Mouse (Mus musculus): ENCODE results near the gene Tbx6. TPM values are rescaled to one million over a fixed set of nuclear protein-coding genes. Genes with fewer than 3 reads are reported as not detected.
"Not testable (repeated sequence)": the region's sequence is repeated elsewhere in the genome, so short reads cannot be mapped to it uniquely, and the experiment has no call there.

Gene Tbx6
- polyA plus RNA-seq, 2 experiments = 0.41 to 2.0 TPM

DNA sequence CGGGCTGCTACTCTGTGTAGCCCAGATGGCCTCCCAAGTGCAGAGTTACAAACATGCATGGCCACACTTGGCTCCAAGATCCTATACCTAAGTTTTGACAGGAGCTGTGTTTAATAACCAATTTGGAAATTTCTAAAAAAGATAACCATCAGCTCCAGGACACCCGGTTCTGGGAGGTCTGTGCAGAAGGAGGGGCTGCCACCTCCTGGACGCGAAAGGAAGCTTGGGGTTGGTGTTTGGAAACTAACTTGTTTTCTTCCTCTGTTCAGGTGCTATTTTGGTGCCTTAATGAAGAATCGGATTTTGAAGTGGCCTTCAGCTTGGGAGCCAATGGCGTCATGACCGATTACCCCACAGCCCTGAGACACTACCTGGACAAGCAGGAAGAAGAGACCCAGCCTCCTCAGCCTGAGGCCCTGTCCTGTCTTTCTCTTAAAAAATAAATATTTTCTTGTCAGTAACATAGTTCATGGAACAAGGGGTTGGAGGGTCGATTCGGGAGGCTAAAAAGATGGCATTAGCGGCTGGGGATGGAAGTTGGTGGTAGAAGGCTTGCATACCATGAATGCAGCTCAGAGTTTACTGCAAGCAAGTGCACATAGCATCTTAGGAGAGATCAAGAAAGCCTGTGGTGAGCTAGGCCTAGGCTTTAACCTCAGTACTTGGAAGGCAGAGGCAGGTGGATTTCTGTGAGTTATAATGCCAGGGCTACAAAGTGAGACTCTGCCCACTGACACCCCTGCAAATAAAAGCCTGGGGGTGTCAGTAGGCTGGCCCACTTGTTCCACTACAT, 5.9 kb upstream of the Tbx6 start:
- Histone ChIP-seq H3K27me3 (ENCODE audit: control insufficient read depth, insufficient read depth, low read length) (no peaks in the 10 kb centered on the region), H3K4me2 (replicated peaks; ENCODE audit: low read depth, low read length, severe bottlenecking) (peak overlapping the region; percentile 95; the same call in 1 of the 2 replicates), H3K9ac (ENCODE audit: low read depth, low read length, severe bottlenecking) (no peak overlapping the region), H3K27ac (replicated peaks; ENCODE audit: low read depth, low read length) (no peak overlapping the region), H3K9me3 (ENCODE audit: control insufficient read depth, low read length) (no peaks in the 10 kb centered on the region), H3K4me1 (ENCODE audit: control insufficient read depth, insufficient read depth, low read length) (peaks cover 29% of the 10 kb centered on the region), H3K4me3 (replicated peaks; ENCODE audit: low read length) (no peak overlapping the region), H3K36me3 (ENCODE audit: control insufficient read depth, insufficient read depth, low read length) (peaks cover 10% of the 10 kb centered on the region)
- no peak for TF ChIP-seq POLR2A (IDR thresholded peaks at IDR 0.05; ENCODE audit: borderline replicate concordance, extremely low read depth, insufficient read depth, insufficient read length)
- DNase-seq (ENCODE audit: low spot score) (no peak), ATAC-seq (ENCODE audit: low FRiP score, low read depth) (no peak)
- WGBS = 81% methylated on average over 10 of the region's 10 CpGs

DNA sequence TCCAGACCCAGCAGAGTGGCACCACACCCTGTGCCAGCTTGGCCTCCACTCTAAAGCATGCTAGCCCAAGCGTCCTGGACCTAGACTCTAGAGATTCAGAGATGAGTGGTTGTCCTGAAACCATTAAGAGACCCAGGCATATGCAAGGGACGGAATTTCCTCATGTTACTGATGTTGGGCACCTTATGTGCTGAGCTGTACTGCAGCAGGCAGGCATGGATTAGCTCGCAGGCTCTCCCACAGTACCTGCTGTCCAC, 5.4 kb upstream of the Tbx6 start:
- H3K9ac ChIP-seq (ENCODE audit: low read depth, low read length, severe bottlenecking) = no peak overlapping the region
- ATAC-seq (ENCODE audit: low FRiP score, low read depth) (no peak), DNase-seq (ENCODE audit: low spot score) (no peak)
- H3K36me3 ChIP-seq (ENCODE audit: control insufficient read depth, insufficient read depth, low read length) = peaks cover 10% of the 10 kb centered on the region
- no peak overlapping the region for H3K4me3 ChIP-seq (replicated peaks; ENCODE audit: low read length)
- peak overlapping the region; percentile 81; the same call in 1 of the 2 replicates for H3K27ac ChIP-seq (replicated peaks; ENCODE audit: low read depth, low read length)
- peaks cover 31% of the 10 kb centered on the region for H3K4me1 ChIP-seq (ENCODE audit: control insufficient read depth, insufficient read depth, low read length)
- no peaks in the 10 kb centered on the region for H3K27me3 ChIP-seq (ENCODE audit: control insufficient read depth, insufficient read depth, low read length)
- WGBS = 51% methylated on average over 3 of the region's 3 CpGs
- peak overlapping the region; percentile 95 for H3K4me2 ChIP-seq (replicated peaks; ENCODE audit: low read depth, low read length, severe bottlenecking)
- no peaks in the 10 kb centered on the region for H3K9me3 ChIP-seq (ENCODE audit: control insufficient read depth, low read length)
- TF ChIP-seq POLR2A (IDR thresholded peaks at IDR 0.05; ENCODE audit: borderline replicate concordance, extremely low read depth, insufficient read depth, insufficient read length) = no peak

DNA sequence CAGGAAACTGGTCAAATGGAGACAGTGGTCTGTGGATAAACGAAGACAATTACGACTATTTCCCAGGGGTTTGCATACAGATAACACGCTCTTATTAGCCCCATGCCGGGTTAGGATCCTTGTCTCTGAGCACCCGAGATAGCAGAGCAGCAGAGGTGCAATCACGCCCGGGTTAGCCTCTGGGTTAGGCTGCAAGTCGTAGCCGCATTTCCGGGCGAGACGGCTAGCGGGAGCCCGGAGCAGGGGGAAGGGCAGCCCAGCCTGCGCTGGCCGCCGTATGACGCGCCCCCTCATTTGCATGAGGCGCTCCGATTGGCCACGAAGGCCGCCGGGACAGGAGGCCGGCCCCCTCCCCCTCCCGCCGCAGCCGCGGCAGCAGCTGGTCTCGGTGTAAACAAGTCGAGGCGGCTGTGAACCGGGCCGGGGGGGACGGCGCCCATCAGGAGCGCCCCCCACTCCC, 4.7 kb upstream of the Tbx6 start, which contains the start of gene Ypel3:
Gene Ypel3 (plus strand): TSS at position 358 of the 460 bp plus-strand sequence.
- DNase-seq (ENCODE audit: low spot score) (peak; percentile 87), ATAC-seq (ENCODE audit: low FRiP score, low read depth) (peak; percentile 94)
- H3K4me2 ChIP-seq (replicated peaks; ENCODE audit: low read depth, low read length, severe bottlenecking) = peak within 1 kb of the TSS; percentile 95
- H3K4me3 ChIP-seq (replicated peaks; ENCODE audit: low read length) = peak within 1 kb of the TSS; percentile 62
- peak within 1 kb of the TSS; percentile 77 for H3K9ac ChIP-seq (ENCODE audit: low read depth, low read length, severe bottlenecking)
- peak; percentile 83; the same call in 1 of the 2 replicates for TF ChIP-seq POLR2A (IDR thresholded peaks at IDR 0.05; ENCODE audit: borderline replicate concordance, extremely low read depth, insufficient read depth, insufficient read length)
- no peaks in the 10 kb centered on the region for H3K9me3 ChIP-seq (ENCODE audit: control insufficient read depth, low read length)
- peaks cover 38% of the 10 kb centered on the region for H3K4me1 ChIP-seq (ENCODE audit: control insufficient read depth, insufficient read depth, low read length)
- peaks cover 7% of the 10 kb centered on the region for H3K36me3 ChIP-seq (ENCODE audit: control insufficient read depth, insufficient read depth, low read length)
- 0% methylated on average over 27 of the region's 37 CpGs for WGBS
- H3K27me3 ChIP-seq (ENCODE audit: control insufficient read depth, insufficient read depth, low read length) = no peaks in the 10 kb centered on the region
- peak within 1 kb of the TSS; percentile 81 for H3K27ac ChIP-seq (replicated peaks; ENCODE audit: low read depth, low read length)

GRCm38 (mm10) chr7:126777476-126777875, 3.8 kb upstream of the Tbx6 start:
- Histone ChIP-seq H3K9ac (ENCODE audit: low read depth, low read length, severe bottlenecking) (peak overlapping the region; percentile 77), H3K4me3 (replicated peaks; ENCODE audit: low read length) (peak overlapping the region; percentile 62), H3K27me3 (ENCODE audit: control insufficient read depth, insufficient read depth, low read length) (no peaks in the 10 kb centered on the region), H3K36me3 (ENCODE audit: control insufficient read depth, insufficient read depth, low read length) (peaks cover 7% of the 10 kb centered on the region; the same call in 1 of the 2 replicates), H3K4me2 (replicated peaks; ENCODE audit: low read depth, low read length, severe bottlenecking) (peak overlapping the region; percentile 95), H3K27ac (replicated peaks; ENCODE audit: low read depth, low read length) (peak overlapping the region; percentile 81; the same call in 1 of the 2 replicates), H3K9me3 (ENCODE audit: control insufficient read depth, low read length) (no peaks in the 10 kb centered on the region), H3K4me1 (ENCODE audit: control insufficient read depth, insufficient read depth, low read length) (peaks cover 39% of the 10 kb centered on the region)
- TF ChIP-seq POLR2A (IDR thresholded peaks at IDR 0.05; ENCODE audit: borderline replicate concordance, extremely low read depth, insufficient read depth, insufficient read length) = no peak
- WGBS = 59% methylated on average over 10 of the region's 10 CpGs
- DNase-seq (ENCODE audit: low spot score) (no peak), ATAC-seq (ENCODE audit: low FRiP score, low read depth) (no peak)

DNA sequence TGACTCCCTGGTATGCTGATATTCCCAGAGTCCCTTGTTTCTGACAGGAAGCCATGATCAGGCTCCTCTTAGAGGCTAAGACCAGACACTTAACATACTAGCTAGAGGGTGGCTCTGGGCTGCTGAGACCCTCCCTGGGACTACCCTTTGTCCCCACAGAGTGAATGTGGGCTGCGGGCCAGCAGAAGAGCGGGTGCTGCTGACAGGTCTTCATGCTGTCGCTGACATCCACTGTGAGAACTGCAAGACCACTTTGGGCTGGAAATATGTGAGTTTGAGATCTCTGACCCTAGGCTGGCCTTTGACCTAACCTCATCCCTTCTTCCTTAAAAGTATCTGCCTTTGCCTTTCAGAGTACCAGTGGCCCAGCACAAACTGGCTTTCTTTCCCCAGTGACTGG, 3.1 kb upstream of the Tbx6 start:
- H3K4me1 ChIP-seq (ENCODE audit: control insufficient read depth, insufficient read depth, low read length) = peaks cover 39% of the 10 kb centered on the region
- no peak overlapping the region for H3K27ac ChIP-seq (replicated peaks; ENCODE audit: low read depth, low read length)
- H3K36me3 ChIP-seq (ENCODE audit: control insufficient read depth, insufficient read depth, low read length) = peaks cover 7% of the 10 kb centered on the region; the same call in 1 of the 2 replicates
- H3K27me3 ChIP-seq (ENCODE audit: control insufficient read depth, insufficient read depth, low read length) = no peaks in the 10 kb centered on the region
- H3K4me3 ChIP-seq (replicated peaks; ENCODE audit: low read length) = no peak overlapping the region
- DNase-seq (ENCODE audit: low spot score) (no peak), ATAC-seq (ENCODE audit: low FRiP score, low read depth) (no peak)
- no peaks in the 10 kb centered on the region for H3K9me3 ChIP-seq (ENCODE audit: control insufficient read depth, low read length)
- H3K4me2 ChIP-seq (replicated peaks; ENCODE audit: low read depth, low read length, severe bottlenecking) = no peak overlapping the region
- WGBS = 96% methylated on average over 3 of the region's 3 CpGs
- no peak for TF ChIP-seq POLR2A (IDR thresholded peaks at IDR 0.05; ENCODE audit: borderline replicate concordance, extremely low read depth, insufficient read depth, insufficient read length)
- H3K9ac ChIP-seq (ENCODE audit: low read depth, low read length, severe bottlenecking) = no peak overlapping the region

- H3K27me3 ChIP-seq (ENCODE audit: control insufficient read depth, insufficient read depth, low read length); H3K27ac ChIP-seq (replicated peaks; ENCODE audit: low read depth, low read length); DNase-seq (ENCODE audit: low spot score); H3K4me2 ChIP-seq (replicated peaks; ENCODE audit: low read depth, low read length, severe bottlenecking); H3K9me3 ChIP-seq (ENCODE audit: control insufficient read depth, low read length); ATAC-seq (ENCODE audit: low FRiP score, low read depth); H3K4me3 ChIP-seq (replicated peaks; ENCODE audit: low read length); H3K9ac ChIP-seq (ENCODE audit: low read depth, low read length, severe bottlenecking): not testable (repeated sequence)
- Histone ChIP-seq H3K36me3 (ENCODE audit: control insufficient read depth, insufficient read depth, low read length) (peaks cover 11% of the 10 kb centered on the region), H3K4me1 (ENCODE audit: control insufficient read depth, insufficient read depth, low read length) (peaks cover 39% of the 10 kb centered on the region)
- WGBS = 90% methylated on average over 7 of the region's 7 CpGs
Observed at GRCm38 (mm10) chr7:126779101-126779500, 2.2 kb upstream of the Tbx6 start.
